Mouse (Mus musculus) heart, embryonic 12.5 days (tissue): ENCODE results near the gene Pigs. TPM values are rescaled to one million over a fixed set of nuclear protein-coding genes. Genes with fewer than 3 reads are reported as not detected.

Experiments used
- ATAC-seq: fragments of 200-750 bp; cut with Nextera tagmentation; 2 replicates; pipeline ENCODE4 v1.8.0; 2017; ENCODE audit warnings: moderate TSS enrichment, moderate library complexity; ENCODE audit not compliant: insufficient number of reproducible peaks, low FRiP score
- H3K27ac ChIP-seq: fragments of 300-500 bp; sonication (generic); 2 replicates; pipeline ENCODE4 v1.5.1; 2016; ENCODE audit warnings: mild to moderate bottlenecking, moderate library complexity; ENCODE audit not compliant: poor library complexity, severe bottlenecking
- H3K27me3 ChIP-seq: fragments of 300-500 bp; sonication (generic); replicated peaks from 2 replicates; pipeline ENCODE4 v1.6.1; 2016; ENCODE audit warnings: mild to moderate bottlenecking, moderate library complexity
- H3K36me3 ChIP-seq: fragments of 300-500 bp; sonication (generic); 2 replicates; pipeline ENCODE4 v1.6.1; 2016; ENCODE audit warnings: mild to moderate bottlenecking, moderate library complexity
- H3K4me1 ChIP-seq: fragments of 300-500 bp; sonication (generic); replicated peaks from 2 replicates; pipeline ENCODE4 v1.6.1; 2016; ENCODE audit warnings: mild to moderate bottlenecking
- H3K4me2 ChIP-seq: fragments of 300-500 bp; sonication (generic); 2 replicates; pipeline ENCODE4 v1.6.1; 2016; ENCODE audit warnings: mild to moderate bottlenecking, moderate library complexity
- H3K4me3 ChIP-seq: fragments of 300-500 bp; sonication (generic); 2 replicates; pipeline ENCODE4 v1.5.1; 2016; ENCODE audit warnings: mild to moderate bottlenecking
- H3K9ac ChIP-seq: fragments of 300-500 bp; sonication (generic); 2 replicates; pipeline ENCODE4 v1.6.1; 2016; ENCODE audit warnings: mild to moderate bottlenecking, moderate library complexity
- H3K9me3 ChIP-seq: fragments of 300-500 bp; sonication (generic); replicated peaks from 2 replicates; pipeline ENCODE4 v1.6.1; 2016; ENCODE audit warnings: mild to moderate bottlenecking, moderate library complexity
- WGBS: fragments of 180-500 bp; shearing (Covaris S2); methylation state at CpG from one replicate; pipeline ENCODE4 v1.1.7; 2016; 5-methylcytosine and 5-hydroxymethylcytosine counted together
- polyA plus RNA-seq: library from polyadenylated mRNA; unstranded; fragments of >200 nt; fragmentation: Nextera tagmentation; extraction: Ambion mirVana; gene quantifications from 2 replicates; pipeline ENCODE4 v1.2.1, GENCODE M21; 2016

Gene Pigs
- polyA plus RNA-seq: 71.4 and 75.6 TPM in 2 replicates

- Histone ChIP-seq H3K4me3 (peak within 1 kb of the TSS; percentile 77), H3K4me2 (peak within 1 kb of the TSS; percentile 97), H3K27me3 (no peaks in the 10 kb centered on the region), H3K27ac (no peak within 1 kb of the TSS), H3K9ac (peak within 1 kb of the TSS; percentile 85), H3K36me3 (peaks cover 12% of the 10 kb centered on the region), H3K4me1 (peaks cover 17% of the 10 kb centered on the region), H3K9me3 (no peaks in the 10 kb centered on the region)
- peak; percentile 95 for ATAC-seq
- 11% methylated on average over 37 of the region's 37 CpGs for WGBS
Measured at GRCm38 (mm10) chr11:78327634-78328511, at the start of gene Pigs. Gene Pigs (plus strand): TSS chr11:78328415.

GRCm38 (mm10) chr11:78278853-78279252 is 49.4 kb upstream of the Pigs start:
- Histone ChIP-seq H3K36me3 (peaks cover 95% of the 10 kb centered on the region), H3K27me3 (no peaks in the 10 kb centered on the region), H3K9me3 (no peaks in the 10 kb centered on the region), H3K27ac (no peak overlapping the region), H3K4me1 (no peaks in the 10 kb centered on the region), H3K4me2 (no peak overlapping the region), H3K9ac (no peak overlapping the region), H3K4me3 (no peak overlapping the region)
- no peak for ATAC-seq
- WGBS: 78% methylated on average over 7 of the region's 7 CpGs

- no peak overlapping the region for H3K27ac ChIP-seq
- ATAC-seq: no peak
- no peaks in the 10 kb centered on the region for H3K9me3 ChIP-seq
- H3K4me2 ChIP-seq: no peak overlapping the region
- H3K4me1 ChIP-seq: no peaks in the 10 kb centered on the region
- H3K27me3 ChIP-seq: no peaks in the 10 kb centered on the region
- H3K36me3 ChIP-seq: peaks cover 95% of the 10 kb centered on the region
- no peak overlapping the region for H3K9ac ChIP-seq
- 86% methylated on average over 4 of the region's 4 CpGs for whole genome bisulfite sequencing
- H3K4me3 ChIP-seq: no peak overlapping the region
Measured at GRCm38 (mm10) chr11:78279586-78279985, 48.6 kb upstream of the Pigs start.

DNA sequence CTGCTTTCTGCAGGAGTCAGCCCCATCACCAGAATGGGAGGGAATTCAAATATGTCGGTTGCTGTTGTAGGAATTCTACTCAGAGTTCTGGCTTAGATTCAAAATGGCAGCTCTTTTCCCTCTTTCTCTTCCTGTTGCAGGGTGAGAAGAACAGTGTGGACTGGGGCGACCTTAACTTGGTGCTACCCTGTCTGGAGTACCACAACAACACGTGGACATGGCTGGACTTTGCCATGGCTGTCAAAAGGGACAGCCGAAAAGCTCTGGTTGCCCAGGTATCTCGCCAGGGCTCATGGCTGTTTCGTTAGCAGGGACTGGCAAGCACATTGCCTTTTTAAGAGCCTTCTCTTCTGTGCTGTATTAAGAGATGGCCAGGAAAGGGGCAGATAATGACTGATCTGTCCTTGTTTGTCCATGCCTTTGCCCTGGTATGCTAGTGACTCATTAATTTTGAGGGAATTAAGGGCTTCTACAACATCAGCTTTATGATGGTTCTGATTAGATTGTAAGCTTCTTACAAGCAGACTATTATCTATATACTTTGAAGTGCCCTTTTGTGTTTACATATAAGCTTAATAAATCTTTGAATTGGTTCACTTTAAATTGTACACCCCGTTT is 39.0 kb upstream of the Pigs start:
- H3K9ac ChIP-seq: no peak overlapping the region
- no peaks in the 10 kb centered on the region for H3K9me3 ChIP-seq
- no peak overlapping the region for H3K4me2 ChIP-seq
- no peak overlapping the region for H3K4me3 ChIP-seq
- no peaks in the 10 kb centered on the region for H3K4me1 ChIP-seq
- ATAC-seq: no peak
- WGBS: 92% methylated on average over 7 of the region's 7 CpGs
- H3K36me3 ChIP-seq: peaks cover 86% of the 10 kb centered on the region
- no peak overlapping the region for H3K27ac ChIP-seq
- H3K27me3 ChIP-seq: no peaks in the 10 kb centered on the region

DNA sequence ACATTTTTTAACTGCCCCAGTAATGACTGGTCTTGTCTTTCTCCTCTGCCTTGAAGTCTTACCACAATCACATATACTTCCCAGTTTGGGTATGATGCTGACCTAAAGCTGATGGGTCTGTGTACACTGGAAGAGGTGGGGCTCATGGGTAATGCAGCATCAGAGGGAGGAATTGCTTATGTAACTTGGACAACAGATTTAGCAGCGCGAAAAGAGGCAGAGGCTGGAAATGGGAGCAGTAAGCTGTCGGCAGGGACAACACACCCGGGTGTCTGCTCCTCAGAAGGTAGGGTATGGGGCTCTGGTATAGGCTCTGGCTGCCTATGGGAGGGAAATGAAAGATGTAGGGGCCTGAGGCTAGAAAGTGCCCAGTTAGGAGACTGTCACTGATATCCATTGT is 37.6 kb upstream of the Pigs start, which contains the start of gene BC030499:
Gene BC030499 (plus strand): TSS at position 188 of the 400 bp plus-strand sequence.
- Histone ChIP-seq H3K4me2 (no peak within 1 kb of the TSS), H3K36me3 (peaks cover 77% of the 10 kb centered on the region), H3K27me3 (no peaks in the 10 kb centered on the region), H3K27ac (no peak within 1 kb of the TSS), H3K4me1 (no peaks in the 10 kb centered on the region), H3K9ac (no peak within 1 kb of the TSS), H3K4me3 (no peak within 1 kb of the TSS), H3K9me3 (no peaks in the 10 kb centered on the region)
- ATAC-seq: no peak
- 88% methylated on average over 4 of the region's 4 CpGs for WGBS

DNA sequence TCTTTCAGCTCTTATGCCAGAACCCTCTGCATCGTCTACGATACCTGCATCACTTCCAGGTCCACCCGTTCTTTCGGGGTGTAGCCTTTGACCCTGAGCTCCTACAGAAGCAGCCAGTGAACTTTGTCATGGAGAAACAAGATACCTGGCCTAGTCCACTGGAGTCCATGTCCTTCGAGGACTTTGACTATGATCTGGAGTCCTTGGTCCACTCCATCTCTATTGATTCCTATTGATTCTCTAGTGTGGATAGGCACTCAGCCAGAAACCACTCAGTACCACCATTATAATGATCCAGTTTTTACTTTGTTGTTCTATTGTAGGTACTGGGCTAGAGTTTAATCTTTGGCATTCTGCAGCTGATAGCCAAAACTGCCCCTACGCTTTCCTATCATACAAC is 33.6 kb upstream of the Pigs start:
- no peak for ATAC-seq
- WGBS: 94% methylated on average over 6 of the region's 6 CpGs
- no peak overlapping the region for H3K9ac ChIP-seq
- no peak overlapping the region for H3K27ac ChIP-seq
- H3K36me3 ChIP-seq: peaks cover 45% of the 10 kb centered on the region
- no peak overlapping the region for H3K4me2 ChIP-seq
- no peaks in the 10 kb centered on the region for H3K9me3 ChIP-seq
- H3K4me3 ChIP-seq: no peak overlapping the region
- H3K4me1 ChIP-seq: no peaks in the 10 kb centered on the region
- no peaks in the 10 kb centered on the region for H3K27me3 ChIP-seq

DNA sequence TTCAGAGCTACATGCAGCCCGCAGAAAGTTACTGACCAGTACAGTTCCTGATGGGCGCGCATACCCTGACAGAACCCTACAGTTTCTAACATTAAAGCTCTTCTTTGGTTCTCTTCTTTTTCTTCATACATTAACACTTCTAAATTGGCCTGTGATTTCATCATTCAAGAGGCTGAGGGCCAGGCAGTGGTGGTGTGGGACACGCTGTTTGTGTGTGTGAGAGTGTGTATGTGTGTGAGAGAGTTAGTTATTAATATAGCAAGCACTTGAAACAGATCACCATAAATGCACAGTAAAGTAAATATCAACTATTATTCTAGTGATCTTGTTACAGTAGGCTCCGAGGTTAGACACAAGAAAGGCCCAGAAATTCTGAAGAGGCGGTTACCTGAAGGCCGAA is 27.3 kb upstream of the Pigs start:
- H3K27me3 ChIP-seq: no peaks in the 10 kb centered on the region
- peak overlapping the region; percentile 91 for H3K9ac ChIP-seq
- H3K4me3 ChIP-seq: peak overlapping the region; percentile 91
- H3K36me3 ChIP-seq: peaks cover 32% of the 10 kb centered on the region
- ATAC-seq: 0 out of 2 replicates have a peak, but pooled peaks have one; percentile 9
- H3K4me1 ChIP-seq: peaks cover 2% of the 10 kb centered on the region; the same call in 1 of the 2 replicates
- no peaks in the 10 kb centered on the region for H3K9me3 ChIP-seq
- H3K27ac ChIP-seq: 0 out of 2 replicates have a peak overlapping the region, but pooled peaks have one; percentile 22
- peak overlapping the region; percentile 92 for H3K4me2 ChIP-seq
- 66% methylated on average over 7 of the region's 7 CpGs for WGBS

- Histone ChIP-seq H3K9me3 (no peaks in the 10 kb centered on the region), H3K36me3 (peaks cover 32% of the 10 kb centered on the region), H3K27me3 (no peaks in the 10 kb centered on the region), H3K4me2 (peak within 1 kb of the TSS; percentile 92), H3K4me1 (peaks cover 2% of the 10 kb centered on the region; the same call in 1 of the 2 replicates), H3K27ac (peak within 1 kb of the TSS; percentile 64), H3K4me3 (peak within 1 kb of the TSS; percentile 91), H3K9ac (peak within 1 kb of the TSS; percentile 91)
- peak; percentile 98 for ATAC-seq
- WGBS: under 1% methylated on average over 49 of the region's 49 CpGs
Measured at GRCm38 (mm10) chr11:78301357-78302084, 26.7 kb upstream of the Pigs start, which contains the start of gene Spag5. Gene Spag5 (plus strand): TSS chr11:78301529.

DNA sequence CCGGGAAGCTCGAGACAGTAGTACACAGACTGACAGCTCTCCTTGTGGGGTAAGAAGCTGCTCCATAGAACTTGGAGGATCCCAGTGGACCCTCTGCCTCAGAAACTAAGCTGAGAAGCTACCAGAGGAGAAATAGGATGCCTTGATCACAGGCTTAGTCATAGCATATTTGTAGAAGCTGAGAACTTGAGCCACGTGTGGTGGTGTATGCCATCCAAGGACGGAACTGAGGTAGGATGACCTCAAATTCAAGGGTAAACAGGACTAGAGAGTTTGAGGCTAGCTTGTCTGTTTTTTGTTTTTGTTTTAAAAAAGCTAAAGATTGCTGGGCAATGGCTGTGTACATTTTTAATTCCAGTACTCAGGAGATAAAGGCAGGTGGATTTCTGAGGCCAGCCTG is 22.9 kb upstream of the Pigs start:
- WGBS: 89% methylated on average over 4 of the region's 4 CpGs
- Histone ChIP-seq H3K27ac (no peak overlapping the region), H3K4me3 (no peak overlapping the region), H3K36me3 (peaks cover 55% of the 10 kb centered on the region), H3K9me3 (no peaks in the 10 kb centered on the region), H3K4me2 (no peak overlapping the region), H3K9ac (no peak overlapping the region), H3K4me1 (peaks cover 2% of the 10 kb centered on the region; the same call in 1 of the 2 replicates), H3K27me3 (no peaks in the 10 kb centered on the region)
- ATAC-seq: no peak

- H3K4me2 ChIP-seq: no peak overlapping the region
- H3K9ac ChIP-seq: no peak overlapping the region
- H3K36me3 ChIP-seq: peaks cover 77% of the 10 kb centered on the region
- H3K4me3 ChIP-seq: no peak overlapping the region
- no peak overlapping the region for H3K27ac ChIP-seq
- no peaks in the 10 kb centered on the region for H3K4me1 ChIP-seq
- H3K9me3 ChIP-seq: no peaks in the 10 kb centered on the region
- H3K27me3 ChIP-seq: no peaks in the 10 kb centered on the region
- ATAC-seq: no peak
- WGBS: 96% methylated on average over 8 of the region's 8 CpGs
Measured at GRCm38 (mm10) chr11:78310861-78311511, 17.2 kb upstream of the Pigs start.
